In genomic region chr15:85294632-85295031, GRCm38 (mm10) we compare ENCODE assay signal across 18 mouse cellular contexts. TPM values are rescaled to one million over a fixed set of nuclear protein-coding genes. Genes with fewer than 3 reads are reported as not detected.
DNase-seq lines count a peak whose midpoint lies in the region; ATAC-seq and TF ChIP-seq lines count a peak whose summit lies in the region.
"Had no signal": no experiment of that assay in that cellular context is flagged by ENCODE, and none has a peak within 500 bp of the region (broad histone marks: within the 10 kb centered on the region; RNA-seq: fewer than 3 reads in every experiment).

No protein-coding gene starts in this region.

- no peak for ATAC-seq in forebrain, postnatal 0 days
- ATAC-seq in forebrain, embryonic 14.5 days, result no peak
- no peak for ATAC-seq in hindbrain, embryonic 16.5 days
- ATAC-seq: midbrain, embryonic 16.5 days had no signal

- no peaks in the 10 kb centered on the region for H3K27me3 ChIP-seq in forebrain, postnatal 0 days (ENCODE audit: insufficient read depth, low read length)
- no peaks in the 10 kb centered on the region for H3K27me3 ChIP-seq in forebrain, embryonic 14.5 days (replicated peaks; ENCODE audit: control insufficient read depth, insufficient read depth, low read length)
- no peaks in the 10 kb centered on the region for H3K27me3 ChIP-seq in liver, adult 2 months (ENCODE audit: control insufficient read depth, insufficient read depth, low read length)
- H3K27me3 ChIP-seq in MEL (ENCODE audit: control insufficient read depth in 1 of 2, insufficient read depth in 2 of 2, low read length in 2 of 2), result no peaks in the 10 kb centered on the region
- no peaks in the 10 kb centered on the region for H3K27me3 ChIP-seq in hindbrain, embryonic 16.5 days (replicated peaks; ENCODE audit: control insufficient read depth, insufficient read depth, low read length)
- H3K27me3 ChIP-seq: embryonic facial prominence, embryonic 12.5 days; hindbrain, embryonic 15.5 days; liver, embryonic 13.5 days; neural tube, embryonic 13.5 days had no signal

- no peak overlapping the region for H3K9ac ChIP-seq in forebrain, postnatal 0 days
- H3K9ac ChIP-seq in forebrain, embryonic 14.5 days (ENCODE audit: low read length), result no peak overlapping the region
- H3K9ac ChIP-seq in liver, adult 2 months (ENCODE audit: low read depth, low read length), result no peak overlapping the region
- no peak overlapping the region for H3K9ac ChIP-seq in MEL (ENCODE audit: control insufficient read depth, low read depth, low read length, poor library complexity, severe bottlenecking)
- H3K9ac ChIP-seq in hindbrain, embryonic 16.5 days (ENCODE audit: low read depth, low read length), result no peak overlapping the region
- H3K9ac ChIP-seq: embryonic facial prominence, embryonic 12.5 days; hindbrain, embryonic 15.5 days; liver, embryonic 13.5 days; neural tube, embryonic 13.5 days had no signal

- H3K9me3 ChIP-seq in forebrain, postnatal 0 days (ENCODE audit: low read length), result no peaks in the 10 kb centered on the region
- no peaks in the 10 kb centered on the region for H3K9me3 ChIP-seq in forebrain, embryonic 14.5 days (replicated peaks; ENCODE audit: control insufficient read depth, low read length)
- no peaks in the 10 kb centered on the region for H3K9me3 ChIP-seq in MEL (replicated peaks; ENCODE audit: insufficient read depth, low read length)
- H3K9me3 ChIP-seq in hindbrain, embryonic 16.5 days (ENCODE audit: control insufficient read depth, low read length), result no peaks in the 10 kb centered on the region
- H3K9me3 ChIP-seq: embryonic facial prominence, embryonic 12.5 days; hindbrain, embryonic 15.5 days; liver, embryonic 13.5 days; neural tube, embryonic 13.5 days had no signal

- no peak overlapping the region for H3K4me3 ChIP-seq in forebrain, postnatal 0 days (ENCODE audit: low read depth, low read length)
- no peak overlapping the region for H3K4me3 ChIP-seq in forebrain, embryonic 14.5 days (ENCODE audit: low read depth, low read length)
- no peak overlapping the region for H3K4me3 ChIP-seq in liver, adult 2 months (ENCODE audit: insufficient read depth, low read depth, low read length)
- H3K4me3 ChIP-seq in MEL (ENCODE audit: control insufficient read depth in 1 of 2, insufficient read depth in 1 of 2, low read depth in 2 of 2, low read length in 2 of 2), result no peak overlapping the region
- H3K4me3 ChIP-seq in hindbrain, embryonic 16.5 days (ENCODE audit: low read length), result no peak overlapping the region
- H3K4me3 ChIP-seq: embryonic facial prominence, embryonic 12.5 days; hindbrain, embryonic 15.5 days; liver, embryonic 13.5 days; neural tube, embryonic 13.5 days had no signal

- no peak for TF ChIP-seq RAD21 in MEL (IDR thresholded peaks at IDR 0.05; ENCODE audit: low read depth, low read length)

- no peak for TF ChIP-seq POLR2A in liver, adult 2 months (IDR thresholded peaks at IDR 0.05; ENCODE audit: extremely low read depth, insufficient read depth, low read length)
- TF ChIP-seq POLR2A in MEL (IDR thresholded peaks at IDR 0.05; ENCODE audit: control insufficient read depth in 1 of 2, insufficient read depth in 1 of 2, low read depth in 1 of 2, low read length in 2 of 2, poor library complexity in 1 of 2), result no peak

- H3K27ac ChIP-seq in forebrain, postnatal 0 days (ENCODE audit: low read depth, low read length), result no peak overlapping the region
- no peak overlapping the region for H3K27ac ChIP-seq in forebrain, embryonic 14.5 days (ENCODE audit: low read depth, low read length)
- H3K27ac ChIP-seq in liver, adult 2 months (replicated peaks; ENCODE audit: insufficient read depth, low read depth, low read length), result no peak overlapping the region
- H3K27ac ChIP-seq in MEL (ENCODE audit: control insufficient read depth, low read depth, low read length), result no peak overlapping the region
- no peak overlapping the region for H3K27ac ChIP-seq in hindbrain, embryonic 16.5 days (ENCODE audit: low read depth, low read length)
- H3K27ac ChIP-seq: embryonic facial prominence, embryonic 12.5 days; liver, embryonic 13.5 days; neural tube, embryonic 13.5 days had no signal

- WGBS in forebrain, postnatal 0 days, result 83% methylated on average over 3 of the region's 3 CpGs
- 78% methylated on average over 3 of the region's 3 CpGs for WGBS in forebrain, embryonic 14.5 days
- WGBS in liver, adult 2 months, result 95% methylated on average over 3 of the region's 3 CpGs
- WGBS in hindbrain, embryonic 16.5 days, result 80% methylated on average over 3 of the region's 3 CpGs

- peak; percentile 50 for TF ChIP-seq CTCF in forebrain, postnatal 0 days (IDR thresholded peaks at IDR 0.05; ENCODE audit: low read depth)
- peak; percentile 25; the same call in 1 of the 2 replicates for TF ChIP-seq CTCF in liver, adult 2 months (IDR thresholded peaks at IDR 0.05; ENCODE audit: low read depth, low read length)
- peak; percentile 17 to 28 (median 24); a peak in 4 of 6 replicates for TF ChIP-seq CTCF in MEL (IDR thresholded peaks at IDR 0.05 in 2 of 3, conservative IDR thresholded peaks at IDR 0.05 in 1 of 3; ENCODE audit: control insufficient read depth in 1 of 3, insufficient read depth in 1 of 3, low read depth in 2 of 3, low read length in 3 of 3, poor library complexity in 1 of 3, severe bottlenecking in 1 of 3)

- DNase-seq in forebrain, postnatal 0 days, result no peak
- DNase-seq in forebrain, embryonic 14.5 days (ENCODE audit: low spot score), result no peak
- DNase-seq in liver, adult 2 months (ENCODE audit: extremely low read depth, low read depth, low spot score), result no peak
- DNase-seq in liver, result no peak
- peak; percentile 9 for DNase-seq in 3T3-L1 (ENCODE audit: low read depth, low spot score)
- no peak for DNase-seq in MEL (ENCODE audit: low read depth, low spot score)
- no peak for DNase-seq in left cerebral cortex, adult 11 months (ENCODE audit: low spot score)
- DNase-seq: cerebellum, adult 9-10 months; heart, adult 11 months; heart, postnatal 10 days; liver, embryonic 13.5 days; right cerebral cortex, adult 18-20 months; thymus, adult 18-20 months had no signal

- no peak overlapping the region for H3K4me2 ChIP-seq in forebrain, postnatal 0 days (ENCODE audit: low read depth)
- no peak overlapping the region for H3K4me2 ChIP-seq in forebrain, embryonic 14.5 days (ENCODE audit: low read length)
- H3K4me2 ChIP-seq in hindbrain, embryonic 16.5 days (ENCODE audit: low read length), result no peak overlapping the region
- H3K4me2 ChIP-seq: embryonic facial prominence, embryonic 12.5 days; hindbrain, embryonic 15.5 days; liver, embryonic 13.5 days; neural tube, embryonic 13.5 days had no signal

- H3K4me1 ChIP-seq in forebrain, postnatal 0 days (ENCODE audit: insufficient read depth), result peaks cover 10% of the 10 kb centered on the region
- peaks cover 6% of the 10 kb centered on the region for H3K4me1 ChIP-seq in forebrain, embryonic 14.5 days (ENCODE audit: control insufficient read depth, insufficient read depth, low read length)
- H3K4me1 ChIP-seq in liver, adult 2 months (ENCODE audit: control insufficient read depth, insufficient read depth, low read length), result 0 out of 2 replicates have a peak, but pooled peaks cover 2% of the 10 kb centered on the region
- no peaks in the 10 kb centered on the region for H3K4me1 ChIP-seq in MEL (ENCODE audit: control insufficient read depth in 1 of 2, insufficient read depth in 2 of 2, low read length in 2 of 2)
- H3K4me1 ChIP-seq in hindbrain, embryonic 16.5 days (ENCODE audit: control insufficient read depth, insufficient read depth, low read depth, low read length), result peaks cover 19% of the 10 kb centered on the region

- H3K36me3 ChIP-seq in forebrain, postnatal 0 days (ENCODE audit: insufficient read depth), result no peaks in the 10 kb centered on the region
- H3K36me3 ChIP-seq in forebrain, embryonic 14.5 days (ENCODE audit: control insufficient read depth, insufficient read depth, low read length), result no peaks in the 10 kb centered on the region
- H3K36me3 ChIP-seq in liver, adult 2 months (ENCODE audit: control insufficient read depth, insufficient read depth, low read length), result no peaks in the 10 kb centered on the region
- H3K36me3 ChIP-seq in MEL (ENCODE audit: control insufficient read depth in 1 of 2, insufficient read depth in 2 of 2, low read length in 2 of 2), result no peaks in the 10 kb centered on the region
- no peaks in the 10 kb centered on the region for H3K36me3 ChIP-seq in hindbrain, embryonic 16.5 days (ENCODE audit: control insufficient read depth, insufficient read depth, low read length)
- H3K36me3 ChIP-seq: embryonic facial prominence, embryonic 12.5 days; hindbrain, embryonic 15.5 days; liver, embryonic 13.5 days; neural tube, embryonic 13.5 days had no signal

- no peaks in the 10 kb centered on the region for H3K79me2 ChIP-seq in liver, adult 2 months (ENCODE audit: control insufficient read depth, insufficient read depth, low read length)
- no peaks in the 10 kb centered on the region for H3K79me2 ChIP-seq in MEL (ENCODE audit: control insufficient read depth, insufficient read depth, low read length, poor library complexity)

- no peak for TF ChIP-seq EP300 in MEL (IDR thresholded peaks at IDR 0.05; ENCODE audit: low read depth in 1 of 2, low read length in 2 of 2)

TF ChIP-seq in MEL, 35 proteins besides CTCF, POLR2A, EP300 and RAD21:
- no peak for TF ChIP-seq POLR2AphosphoS5 (IDR thresholded peaks at IDR 0.05; ENCODE audit: borderline replicate concordance, low read depth, low read length)
- TF ChIP-seq CHD1 (IDR thresholded peaks at IDR 0.05; ENCODE audit: low read depth, low read length), result no peak
- no peak for TF ChIP-seq HCFC1 (IDR thresholded peaks at IDR 0.05; ENCODE audit: low read depth, low read length)
- no peak for TF ChIP-seq MAX (IDR thresholded peaks at IDR 0.05; ENCODE audit: low read length)
- no peak for TF ChIP-seq SMC3 (IDR thresholded peaks at IDR 0.05; ENCODE audit: low read depth, low read length)
- no peak for TF ChIP-seq GATA1 (IDR thresholded peaks at IDR 0.05; ENCODE audit: low read depth, low read length)
- no peak for TF ChIP-seq ELF1 (IDR thresholded peaks at IDR 0.05; ENCODE audit: low read depth, low read length)
- no peak for TF ChIP-seq MXI1 (IDR thresholded peaks at IDR 0.05; ENCODE audit: low read depth, low read length)
- no peak for TF ChIP-seq KAT2A (conservative IDR thresholded peaks at IDR 0.05; ENCODE audit: low read depth, low read length)

RNA-seq across cellular contexts. Expression of gene Atxn10, which starts 41.4 kb away (rescaled TPM):
- 294 and 311 TPM in 2 replicates for total RNA-seq in forebrain, postnatal 0 days (2014; rRNA removed)
- polyA plus RNA-seq in forebrain, postnatal 0 days (2015; fragmentation: Nextera tagmentation; extraction: Ambion mirVana), result 498 and 536 TPM in 2 replicates
- 516 and 535 TPM in 2 replicates for polyA plus RNA-seq in forebrain, embryonic 14.5 days (2014; fragmentation: Nextera tagmentation; extraction: Ambion mirVana)
- total RNA-seq in liver, adult 2 months (2014; rRNA removed), result 36.8 and 42.0 TPM in 2 replicates
- 41.0 and 48.7 TPM in 2 replicates for polyA plus RNA-seq in liver, adult 2 months (2012; rRNA removed)
- 24.5 and 28.8 TPM in 2 replicates for total RNA-seq in MEL (2012; rRNA removed)
- polyA plus RNA-seq in MEL (2012; ENCODE audit: insufficient read depth in 1 of 2, insufficient read length in 2 of 2, low read depth in 1 of 2, low replicate concordance in 2 of 2, missing spikeins in 1 of 2), result 10 to 100 TPM; 45.0 to 75.6 TPM
- polyA plus RNA-seq in hindbrain, embryonic 16.5 days (2015; fragmentation: Nextera tagmentation; extraction: Ambion mirVana), result 532 and 553 TPM in 2 replicates
